Mouse (Mus musculus): ENCODE data around the gene Tmem178b.

Gene Tmem178b

DNA sequence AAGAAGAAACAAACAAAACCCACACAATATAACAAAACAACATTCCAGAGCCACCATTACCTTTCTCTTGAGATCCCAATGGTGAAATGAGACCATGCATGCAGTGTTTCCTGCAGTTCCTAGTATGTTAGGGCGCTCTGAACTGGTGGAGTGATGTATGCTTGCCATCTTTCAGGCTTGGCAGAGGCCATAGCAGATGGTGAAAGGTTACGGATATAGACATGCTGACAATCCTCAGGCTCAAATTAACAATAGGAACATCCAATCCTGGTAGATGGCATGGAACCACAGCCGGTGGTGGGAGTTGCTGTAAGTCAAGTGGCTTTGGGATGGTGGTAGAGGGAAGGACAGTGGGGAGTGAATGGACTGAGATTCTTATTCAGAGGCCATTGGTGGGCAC, 272.5 kb downstream of the Tmem178b start:
- no peak for DNase-seq (ENCODE audit: extremely low read depth, low read depth)

- DNase-seq (ENCODE audit: extremely low read depth, low read depth) = no peak
These were observed 279.2 kb downstream of the Tmem178b start for GRCm38 (mm10) chr6:40152241-40152640.

DNA sequence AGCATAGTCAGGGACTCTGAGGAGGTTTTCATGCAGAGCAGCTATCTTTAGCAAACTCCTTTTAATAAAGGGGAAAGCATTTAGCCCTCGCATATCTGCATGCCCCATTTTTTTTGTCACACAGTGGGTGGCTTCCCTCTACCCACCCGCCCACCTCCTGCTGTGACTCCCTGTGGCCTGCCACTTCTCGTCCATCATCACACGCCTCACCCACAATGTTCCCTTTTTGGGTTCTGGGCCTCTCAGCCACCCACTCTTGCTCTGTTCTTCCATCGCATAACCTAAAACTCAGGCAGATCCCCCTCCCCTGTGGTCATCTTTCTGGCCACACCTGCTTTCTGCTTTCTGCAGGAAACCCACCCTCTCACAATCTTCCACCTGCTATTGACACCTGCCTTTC, 288.3 kb downstream of the Tmem178b start:
- DNase-seq (ENCODE audit: extremely low read depth, low read depth) = no peak

- DNase-seq (ENCODE audit: extremely low read depth, low read depth) = no peak
These were observed 300.5 kb downstream of the Tmem178b start for GRCm38 (mm10) chr6:40173559-40173958.

DNA sequence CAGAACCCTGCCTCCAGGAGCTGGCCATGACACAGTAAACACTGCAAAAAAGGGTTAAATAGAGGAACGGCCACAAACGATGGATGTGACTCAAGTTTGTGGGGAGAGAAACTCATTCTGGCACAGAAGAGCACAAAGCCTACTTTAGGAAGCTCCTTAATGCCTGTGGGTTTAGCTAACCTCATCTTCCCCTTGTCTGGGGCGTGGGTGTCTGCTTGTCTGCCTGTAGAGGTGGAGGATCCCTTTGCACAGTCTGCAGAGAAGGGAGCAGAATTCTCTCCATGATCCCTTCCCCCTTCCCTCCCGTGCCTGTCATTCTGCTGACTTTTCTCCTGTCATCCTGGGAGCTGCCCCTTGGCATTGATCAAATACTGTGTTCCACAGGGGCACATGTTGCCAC, 304.8 kb downstream of the Tmem178b start:
- DNase-seq (ENCODE audit: extremely low read depth, low read depth) = no peak

DNA sequence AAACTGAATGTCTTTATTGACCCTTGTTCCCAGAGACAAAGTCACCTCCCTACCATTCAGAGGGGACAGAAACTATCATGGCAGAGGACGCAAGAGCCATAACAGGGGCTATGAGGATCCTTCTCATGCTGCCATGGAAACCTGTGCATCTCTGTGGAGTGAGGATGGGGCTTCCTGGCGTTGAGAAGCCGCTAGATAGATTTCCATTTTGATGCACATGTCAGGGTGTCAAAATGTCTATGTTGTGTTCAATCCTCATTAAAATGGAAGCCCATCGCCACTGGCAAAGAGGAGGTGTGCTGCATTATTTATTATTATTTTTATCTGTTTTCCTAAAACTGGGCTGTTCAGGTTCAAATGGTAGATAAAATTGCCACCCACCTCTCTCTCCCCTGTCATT, 307.5 kb downstream of the Tmem178b start:
- no peak for DNase-seq (ENCODE audit: extremely low read depth, low read depth)

DNA sequence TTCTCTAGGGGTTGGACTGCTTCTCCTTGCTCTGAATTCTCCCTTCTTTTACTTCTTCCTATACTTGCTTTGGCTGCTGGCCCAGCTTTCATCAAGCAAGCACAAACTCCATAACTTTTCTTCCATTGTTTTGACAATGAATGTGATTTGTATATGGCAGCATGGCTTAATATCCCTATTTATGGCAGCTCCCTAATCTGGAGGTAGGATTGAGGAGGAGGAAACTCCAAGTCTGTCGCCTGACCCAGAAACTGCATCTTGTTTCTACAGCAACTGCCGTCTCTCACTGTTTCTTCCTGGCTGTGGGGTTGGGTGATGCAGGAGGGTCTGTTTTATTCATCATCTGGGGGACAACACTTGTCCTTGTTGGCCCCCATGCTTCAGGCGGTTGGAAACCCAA, 327.6 kb downstream of the Tmem178b start:
- DNase-seq (ENCODE audit: extremely low read depth, low read depth) = no peak

- no peak for DNase-seq (ENCODE audit: extremely low read depth, low read depth)
These were observed 329.5 kb downstream of the Tmem178b start for GRCm38 (mm10) chr6:40202602-40203001.

DNA sequence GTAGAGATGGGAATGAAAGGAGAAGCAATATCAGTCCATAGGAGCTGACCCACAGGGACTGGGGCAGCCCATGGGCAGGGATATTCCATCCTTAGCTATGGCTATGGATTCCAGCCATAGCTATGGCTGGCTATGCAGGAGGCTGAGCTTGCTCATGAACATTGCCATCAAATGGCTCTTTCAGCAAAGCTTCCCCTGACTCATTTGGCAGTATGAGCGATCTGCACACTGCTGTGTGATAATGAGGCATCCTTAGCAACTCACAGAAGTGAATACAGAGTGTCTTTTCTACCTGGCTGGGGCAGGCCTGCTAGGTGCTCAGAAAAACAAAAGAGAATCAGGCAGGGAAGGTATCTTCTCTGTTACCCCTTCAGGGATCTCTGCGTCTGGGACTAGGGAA, 332.3 kb downstream of the Tmem178b start:
- no peak for DNase-seq (ENCODE audit: extremely low read depth, low read depth)

GRCm38 (mm10) chr6:40208014-40208413, 334.9 kb downstream of the Tmem178b start:
- no peak for DNase-seq (ENCODE audit: extremely low read depth, low read depth)

GRCm38 (mm10) chr6:40209172-40209571, 336.1 kb downstream of the Tmem178b start:
- no peak for DNase-seq (ENCODE audit: extremely low read depth, low read depth)

- DNase-seq (ENCODE audit: extremely low read depth, low read depth) = no peak
These were observed 344.1 kb downstream of the Tmem178b start for GRCm38 (mm10) chr6:40217154-40217553.

DNA sequence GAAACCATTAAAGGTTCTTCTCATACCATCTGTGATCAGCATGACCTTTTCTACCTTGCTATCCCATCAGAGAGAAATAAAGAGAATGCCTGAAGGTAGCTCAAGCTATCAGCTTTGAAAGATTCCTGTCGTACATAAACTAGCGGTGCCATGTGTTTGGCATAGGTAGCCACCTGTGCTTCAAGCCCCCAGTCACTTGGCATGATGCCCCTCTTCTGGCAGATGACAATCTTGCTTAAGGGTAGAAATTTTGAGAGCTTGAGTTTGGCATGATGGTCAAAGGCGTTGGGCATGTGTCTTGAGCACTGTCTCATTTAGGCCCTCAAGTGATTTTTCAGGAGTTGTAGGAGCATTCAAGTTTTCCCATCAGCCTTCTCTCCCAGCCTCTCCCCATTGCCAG, 344.6 kb downstream of the Tmem178b start:
- DNase-seq (ENCODE audit: extremely low read depth, low read depth) = no peak

DNA sequence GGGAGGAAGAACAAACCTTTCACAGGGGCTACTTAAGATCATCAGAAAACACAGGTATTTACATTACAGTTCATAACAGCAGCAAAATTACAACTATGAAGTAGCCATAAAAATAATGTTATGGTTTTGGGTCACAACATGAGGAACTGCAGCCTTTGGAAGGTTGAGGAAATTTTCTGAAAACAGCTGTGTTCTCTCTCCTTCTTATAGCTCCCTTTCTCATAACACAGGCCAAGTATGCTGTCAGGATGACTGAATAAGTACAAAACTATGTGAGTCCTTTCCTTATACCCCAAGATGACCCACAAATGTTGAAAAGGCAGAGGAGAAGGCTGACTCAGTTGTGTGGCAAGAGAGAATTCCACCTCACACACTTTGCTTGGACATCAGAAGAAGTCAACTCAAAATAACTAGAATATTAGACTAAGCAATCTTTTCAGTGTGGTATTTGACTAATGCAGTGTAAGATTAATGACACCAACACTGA, 347.6 kb downstream of the Tmem178b start:
- no peak for DNase-seq (ENCODE audit: extremely low read depth, low read depth)

- no peak for DNase-seq (ENCODE audit: extremely low read depth, low read depth)
These were observed 352.7 kb downstream of the Tmem178b start for GRCm38 (mm10) chr6:40225585-40226280.

- DNase-seq (ENCODE audit: extremely low read depth, low read depth) = no peak
These were observed 355.9 kb downstream of the Tmem178b start for GRCm38 (mm10) chr6:40228981-40229380.

DNA sequence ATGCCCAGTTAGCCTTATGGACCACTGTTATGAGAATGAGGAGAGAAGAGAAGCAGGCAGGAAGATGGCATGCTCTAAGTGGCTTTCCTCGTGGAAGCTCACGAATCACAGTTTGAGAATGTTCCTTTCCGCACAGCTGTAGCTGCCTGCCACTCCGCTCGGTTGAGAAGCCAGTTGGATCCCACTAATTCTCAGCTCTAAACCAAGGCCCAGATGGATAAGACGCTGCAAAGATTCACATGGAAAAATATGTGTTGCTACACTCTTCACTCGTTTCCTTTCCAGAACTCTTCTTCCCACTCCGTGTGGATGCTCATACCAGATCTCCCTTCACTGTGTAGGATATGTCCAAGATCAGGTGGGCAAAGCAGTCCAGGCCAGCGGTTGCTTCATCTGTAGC, 356.9 kb downstream of the Tmem178b start:
- no peak for DNase-seq (ENCODE audit: extremely low read depth, low read depth)

DNA sequence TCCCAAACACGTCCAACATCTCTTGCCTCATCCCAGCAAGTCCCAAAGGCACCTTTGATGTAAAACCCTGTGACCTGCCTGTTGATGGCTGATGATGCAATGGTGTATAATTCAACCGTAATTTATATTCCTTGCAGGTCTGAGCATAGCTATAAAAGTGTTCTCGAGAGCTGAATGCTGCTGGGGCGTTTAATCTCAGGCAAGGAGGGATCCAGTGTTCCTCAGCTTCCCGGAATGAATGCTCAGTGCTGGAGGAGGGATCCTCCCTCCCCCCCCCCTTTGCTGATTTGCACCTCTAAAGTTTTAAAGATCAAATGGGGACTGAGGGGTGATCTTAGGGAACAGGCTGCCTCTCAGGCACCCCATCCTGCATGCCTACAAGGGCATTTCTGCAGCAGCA, 361.0 kb downstream of the Tmem178b start:
- no peak for DNase-seq (ENCODE audit: extremely low read depth, low read depth)

DNA sequence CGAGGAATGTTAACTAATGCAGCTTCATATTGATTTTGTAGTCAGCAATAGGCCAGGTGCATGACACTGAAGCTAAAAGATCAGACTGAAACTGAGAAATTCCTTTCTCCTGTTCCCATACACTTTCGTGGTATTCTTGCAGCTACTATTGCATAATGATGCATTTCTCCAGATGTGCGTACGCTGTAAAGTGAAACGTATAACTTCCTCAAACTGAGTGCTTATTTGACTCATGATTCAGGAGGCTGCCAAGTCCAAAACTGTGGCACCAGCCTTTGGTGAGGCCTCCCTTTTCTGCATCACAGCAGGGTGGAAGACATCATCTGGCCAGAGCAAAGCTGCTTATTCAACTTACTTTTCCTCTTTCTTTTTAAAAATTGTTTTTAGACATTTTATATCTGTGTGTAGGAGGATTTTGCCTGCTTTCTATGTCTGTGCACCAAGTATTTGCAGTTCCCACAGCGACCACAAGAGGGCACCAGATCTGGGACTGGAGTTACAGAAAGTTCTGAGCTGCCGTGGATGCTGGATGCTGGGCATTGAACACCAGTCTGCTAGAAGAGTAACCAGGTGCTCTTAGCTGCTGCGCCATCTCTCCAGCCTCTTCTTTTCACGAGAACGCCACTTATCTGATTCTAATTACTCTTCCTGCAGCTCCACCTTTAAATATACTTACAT, 362.9 kb downstream of the Tmem178b start:
- DNase-seq (ENCODE audit: extremely low read depth, low read depth) = peak; percentile 51

DNA sequence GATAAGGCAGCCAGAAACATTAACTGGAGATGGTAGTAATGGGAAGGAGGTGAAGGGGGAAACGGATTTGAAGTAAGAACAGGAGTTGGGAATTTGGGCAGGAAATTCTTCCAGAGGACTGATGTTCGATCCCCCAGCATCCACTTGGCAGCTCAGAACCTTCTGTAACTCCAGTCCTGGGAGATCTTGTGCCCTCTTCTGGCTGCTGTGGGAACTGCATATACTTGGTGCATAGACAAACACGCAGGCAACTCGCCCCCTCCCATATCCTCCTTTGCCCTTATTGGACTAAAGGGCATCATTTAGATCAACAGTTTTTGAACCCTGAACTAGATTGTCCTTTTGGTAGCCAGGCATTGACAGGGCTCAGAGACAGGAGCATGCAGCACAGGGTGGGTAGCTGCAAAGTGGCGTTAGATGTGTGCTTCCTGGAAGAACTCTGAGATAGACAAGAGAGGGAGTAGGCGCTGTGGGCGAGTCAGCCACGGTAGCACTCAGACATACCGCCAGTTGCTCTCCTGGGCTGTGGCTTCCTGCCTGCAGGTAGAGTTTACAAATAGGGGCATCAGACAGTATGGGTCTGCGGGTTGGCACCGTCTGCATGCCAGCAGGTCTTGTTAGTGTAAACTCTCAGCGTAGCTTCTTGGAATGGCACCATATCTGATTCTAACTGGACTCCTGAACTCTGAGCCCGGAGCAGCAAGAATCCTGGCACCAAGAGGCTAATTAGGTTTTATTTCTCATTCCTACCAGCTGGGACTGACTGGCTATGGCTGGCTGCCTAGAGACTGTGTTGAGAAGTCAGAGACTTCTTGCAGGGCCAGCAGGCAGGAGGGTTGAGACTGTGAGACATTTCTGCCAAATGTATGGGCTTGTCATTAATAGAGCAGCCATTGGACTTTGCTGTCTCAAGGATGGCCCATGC, 364.0 kb downstream of the Tmem178b start:
- DNase-seq (ENCODE audit: extremely low read depth, low read depth) = peak; percentile 44

GRCm38 (mm10) chr6:40238857-40239256, 365.8 kb downstream of the Tmem178b start:
- DNase-seq (ENCODE audit: extremely low read depth, low read depth) = no peak

DNA sequence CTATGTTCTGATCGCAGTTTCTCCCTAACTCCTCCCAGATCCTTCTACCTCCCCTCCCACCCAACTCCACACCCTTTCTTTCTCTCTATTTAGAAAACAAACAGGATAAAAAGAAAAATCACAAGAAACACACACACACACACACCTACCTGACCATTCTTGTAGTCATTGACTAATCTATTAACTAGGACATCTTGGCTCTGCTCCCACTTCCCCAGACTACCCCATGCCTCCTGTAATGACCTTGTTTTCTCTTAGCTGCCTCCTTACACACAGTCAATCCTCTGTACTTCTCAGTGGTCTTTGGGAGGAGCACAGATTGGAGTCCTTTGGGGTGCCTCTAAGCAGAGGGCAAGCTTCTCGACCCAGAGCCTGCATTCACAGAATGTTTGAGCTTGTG, 367.6 kb downstream of the Tmem178b start:
- DNase-seq (ENCODE audit: extremely low read depth, low read depth) = no peak
